Mouse (Mus musculus) olfactory bulb, adult 2 months (tissue): ENCODE measurements at regions not wholly inside any gene's neighbourhood (a gene's known extent, or its start where the extent isn't known, plus 50 kb on each side); places are given as distances from the start of the nearest gene placed in this dataset.

ENCODE experiments used
- CTCF ChIP-seq: fragments of 200-500 bp; IDR thresholded peaks from 2 replicates; pipeline ENCODE4 v1.5.1; 2012; ENCODE audit warnings: low read depth, mild to moderate bottlenecking, low read length, moderate library complexity; ENCODE audit not compliant: insufficient read depth
- POLR2A ChIP-seq: fragments of 200-500 bp; IDR thresholded peaks from 2 replicates; pipeline ENCODE4 v1.6.1; 2012; ENCODE audit warnings: mild to moderate bottlenecking, low read depth, low read length, moderate library complexity; ENCODE audit not compliant: insufficient read depth

DNA sequence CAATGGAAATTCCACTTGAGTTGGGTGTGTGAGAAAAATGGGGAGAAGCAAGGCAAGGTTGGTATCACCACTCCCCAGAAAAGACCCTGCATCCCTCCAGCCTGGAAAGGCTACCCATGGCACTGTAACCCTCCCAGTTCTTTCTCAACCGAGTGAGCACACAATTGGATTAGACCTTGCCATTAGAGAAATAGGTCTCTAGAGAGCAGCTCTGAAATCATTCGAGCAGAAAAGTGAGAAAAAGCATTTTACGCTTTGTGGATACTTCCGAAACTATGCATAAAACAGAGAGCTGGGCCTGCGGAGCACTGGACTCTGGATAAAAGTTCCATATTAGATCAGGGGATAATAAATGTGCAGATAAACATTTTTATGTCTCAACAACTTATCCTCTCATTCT lies 264.6 kb upstream of the Map3k7 start:
- TF ChIP-seq CTCF, result no peak
- TF ChIP-seq POLR2A, result no peak
